Mouse (Mus musculus) kidney, postnatal 0 days (tissue): ENCODE data around the gene Morf4l1. TPM values are rescaled to one million over a fixed set of nuclear protein-coding genes. Genes with fewer than 3 reads are reported as not detected.

Source experiments
- ATAC-seq: fragments of 200-750 bp; cut with Nextera tagmentation; replicated peaks from 2 replicates; pipeline ENCODE4 v1.8.0; 2017; ENCODE audit warnings: low read depth, moderate number of reproducible peaks, moderate TSS enrichment, moderate library complexity; ENCODE audit not compliant: low FRiP score
- DNase-seq: peaks from one replicate; pipeline ENCODE4 v3.0.0-alpha.2; 2016; ENCODE audit warnings: low spot score
- H3K27ac ChIP-seq: fragments of 300-500 bp; sonication (generic); 2 replicates; pipeline ENCODE4 v1.5.1; 2014; ENCODE audit warnings: mild to moderate bottlenecking
- H3K27me3 ChIP-seq: fragments of 300-500 bp; sonication (generic); 2 replicates; pipeline ENCODE4 v1.6.1; 2014; ENCODE audit warnings: low read length, mixed read lengths; ENCODE audit not compliant: insufficient read depth
- H3K36me3 ChIP-seq: fragments of 300-500 bp; sonication (generic); 2 replicates; pipeline ENCODE4 v1.6.1; 2014; ENCODE audit warnings: low read length, mixed read lengths; ENCODE audit not compliant: insufficient read depth
- H3K4me1 ChIP-seq: fragments of 300-500 bp; sonication (generic); replicated peaks from 2 replicates; pipeline ENCODE4 v1.6.1; 2014; ENCODE audit warnings: antibody characterized with exemption, low read length, mixed read lengths; ENCODE audit not compliant: insufficient read depth
- H3K4me2 ChIP-seq: fragments of 300-500 bp; sonication (generic); 2 replicates; pipeline ENCODE4 v1.6.1; 2014; ENCODE audit warnings: mild to moderate bottlenecking, low read length, moderate library complexity, mixed read lengths
- H3K4me3 ChIP-seq: fragments of 300-500 bp; sonication (generic); replicated peaks from 2 replicates; pipeline ENCODE4 v1.5.1; 2014; ENCODE audit warnings: low read depth, low read length
- H3K9ac ChIP-seq: fragments of 300-500 bp; sonication (generic); 2 replicates; pipeline ENCODE4 v1.6.1; 2014; ENCODE audit warnings: low read depth, low read length
- H3K9me3 ChIP-seq: fragments of 300-500 bp; sonication (generic); replicated peaks from 2 replicates; pipeline ENCODE4 v1.6.1; 2016; ENCODE audit warnings: low read length, inconsistent platforms, mixed read lengths
- CTCF ChIP-seq: IDR thresholded peaks from 2 replicates; pipeline ENCODE4 v1.5.1; 2016; ENCODE audit warnings: antibody characterized with exemption, low read depth, mild to moderate bottlenecking, moderate library complexity
- WGBS: fragments of 180-500 bp; shearing (Covaris S2); extraction: QIAGEN DNeasy Blood & Tissue Kit; methylation state at CpG from one replicate; pipeline ENCODE4 v1.1.7; 2014; 5-methylcytosine and 5-hydroxymethylcytosine counted together
- polyA plus RNA-seq: library from polyadenylated mRNA; unstranded; fragments of >200 nt; fragmentation: Nextera tagmentation; extraction: Ambion mirVana; gene quantifications from 2 replicates; pipeline ENCODE4 v1.2.1, GENCODE M21; 2015

Gene Morf4l1
- polyA plus RNA-seq, 1 experiment from 2014 or later = 412 TPM

- Histone ChIP-seq H3K4me1 (no peaks in the 10 kb centered on the region), H3K36me3 (no peaks in the 10 kb centered on the region), H3K4me3 (no peak overlapping the region), H3K27ac (0 out of 2 replicates have a peak overlapping the region, but pooled peaks have one; percentile 39), H3K4me2 (no peak overlapping the region), H3K9ac (no peak overlapping the region), H3K27me3 (no peaks in the 10 kb centered on the region), H3K9me3 (no peaks in the 10 kb centered on the region)
- TF ChIP-seq CTCF = no peak
- peak; percentile 46; the same call in 1 of the 2 replicates for ATAC-seq
- 89% methylated on average over 1 of the region's 1 CpGs for WGBS
- DNase-seq = peak; percentile 71
Measured at GRCm38 (mm10) chr9:90136678-90136965, 22.0 kb upstream of the Morf4l1 start.

- Histone ChIP-seq H3K27ac (peak overlapping the region; percentile 39; the same call in 1 of the 2 replicates), H3K27me3 (no peaks in the 10 kb centered on the region), H3K4me3 (no peak overlapping the region), H3K36me3 (no peaks in the 10 kb centered on the region), H3K9ac (no peak overlapping the region), H3K4me2 (no peak overlapping the region), H3K4me1 (no peaks in the 10 kb centered on the region), H3K9me3 (no peaks in the 10 kb centered on the region)
- WGBS = 63% methylated on average over 9 of the region's 9 CpGs
- ATAC-seq = no peak
- no peak for DNase-seq
- TF ChIP-seq CTCF = no peak
Measured at GRCm38 (mm10) chr9:90135963-90136677, 21.5 kb upstream of the Morf4l1 start.

GRCm38 (mm10) chr9:90135466-90135865 is 20.9 kb upstream of the Morf4l1 start:
- Histone ChIP-seq H3K36me3 (no peaks in the 10 kb centered on the region), H3K9ac (no peak overlapping the region), H3K27me3 (no peaks in the 10 kb centered on the region), H3K4me2 (no peak overlapping the region), H3K9me3 (no peaks in the 10 kb centered on the region), H3K27ac (no peak overlapping the region), H3K4me3 (no peak overlapping the region), H3K4me1 (no peaks in the 10 kb centered on the region)
- 85% methylated on average over 8 of the region's 8 CpGs for WGBS
- DNase-seq (no peak), ATAC-seq (no peak)
- TF ChIP-seq CTCF = peak; percentile 27; the same call in 1 of the 2 replicates

GRCm38 (mm10) chr9:90133562-90134355 is 19.2 kb upstream of the Morf4l1 start:
- Histone ChIP-seq H3K9me3 (no peaks in the 10 kb centered on the region), H3K9ac (no peak overlapping the region), H3K27me3 (no peaks in the 10 kb centered on the region), H3K4me1 (no peaks in the 10 kb centered on the region), H3K27ac (no peak overlapping the region), H3K4me3 (no peak overlapping the region), H3K4me2 (no peak overlapping the region), H3K36me3 (no peaks in the 10 kb centered on the region)
- ATAC-seq (no peak), DNase-seq (no peak)
- 67% methylated on average over 7 of the region's 7 CpGs for WGBS
- TF ChIP-seq CTCF = no peak

GRCm38 (mm10) chr9:90128636-90129201 is 14.1 kb upstream of the Morf4l1 start:
- Histone ChIP-seq H3K9me3 (no peaks in the 10 kb centered on the region), H3K4me2 (no peak overlapping the region), H3K4me3 (no peak overlapping the region), H3K36me3 (no peaks in the 10 kb centered on the region), H3K4me1 (no peaks in the 10 kb centered on the region), H3K27me3 (no peaks in the 10 kb centered on the region), H3K27ac (no peak overlapping the region), H3K9ac (no peak overlapping the region)
- DNase-seq = no peak
- no peak for TF ChIP-seq CTCF
- WGBS = 79% methylated on average over 6 of the region's 6 CpGs
- no peak for ATAC-seq

- no peak overlapping the region for H3K4me3 ChIP-seq
- no peaks in the 10 kb centered on the region for H3K36me3 ChIP-seq
- ATAC-seq (no peak), DNase-seq (no peak)
- no peak for TF ChIP-seq CTCF
- H3K4me1 ChIP-seq = no peaks in the 10 kb centered on the region
- H3K9me3 ChIP-seq = no peaks in the 10 kb centered on the region
- H3K27ac ChIP-seq = no peak overlapping the region
- no peak overlapping the region for H3K9ac ChIP-seq
- 60% methylated on average over 6 of the region's 6 CpGs for WGBS
- H3K27me3 ChIP-seq = no peaks in the 10 kb centered on the region
- no peak overlapping the region for H3K4me2 ChIP-seq
Measured at GRCm38 (mm10) chr9:90127146-90127545, 12.6 kb upstream of the Morf4l1 start.
